Mouse (Mus musculus): ENCODE measurements around the gene Il27. TPM values are rescaled to one million over a fixed set of nuclear protein-coding genes. Genes with fewer than 3 reads are reported as not detected.

Il27 gene
- polyA plus RNA-seq, 1 experiment = not detected

- DNase-seq (ENCODE audit: extremely low spot score in 1 of 2, low spot score in 1 of 2) = no peak
Measured at GRCm38 (mm10) chr7:126607796-126608195, 13.1 kb upstream of the Il27 start.

GRCm38 (mm10) chr7:126607064-126607463 is 12.3 kb upstream of the Il27 start:
- DNase-seq (ENCODE audit: extremely low spot score in 1 of 2, low spot score in 1 of 2) = no peak

- no peak for DNase-seq (ENCODE audit: extremely low spot score in 1 of 2, low spot score in 1 of 2)
Measured at GRCm38 (mm10) chr7:126606611-126607010, 11.9 kb upstream of the Il27 start.

GRCm38 (mm10) chr7:126602650-126603049 is 7.9 kb upstream of the Il27 start:
- no peak for DNase-seq (ENCODE audit: extremely low spot score in 1 of 2, low spot score in 1 of 2)

- no peak for DNase-seq (ENCODE audit: extremely low spot score in 1 of 2, low spot score in 1 of 2)
Measured at GRCm38 (mm10) chr7:126601896-126602295, 7.2 kb upstream of the Il27 start.

- no peak for DNase-seq (ENCODE audit: extremely low spot score in 1 of 2, low spot score in 1 of 2)
Measured at GRCm38 (mm10) chr7:126598919-126599318, 4.2 kb upstream of the Il27 start.

DNA sequence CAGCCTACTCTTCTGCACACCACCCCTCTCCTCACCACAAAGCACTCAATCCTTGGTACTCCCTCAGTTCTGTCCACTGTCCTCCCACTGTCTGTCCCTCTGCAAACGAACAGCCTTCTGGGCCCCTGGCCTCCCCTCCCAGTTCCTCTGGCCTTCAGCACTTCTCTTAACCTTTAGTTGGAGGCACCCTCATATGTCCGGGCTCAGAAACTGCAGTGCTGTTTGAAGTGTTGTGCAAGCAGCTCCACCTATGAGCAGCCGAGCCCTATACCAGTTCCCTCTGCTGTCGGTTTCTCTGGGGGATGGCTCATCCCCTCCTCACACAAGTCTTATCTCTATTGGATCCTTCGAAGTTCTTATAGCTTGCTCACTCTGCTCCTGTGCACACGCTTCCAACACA is 1.7 kb upstream of the Il27 start:
- DNase-seq (ENCODE audit: extremely low spot score in 1 of 2, low spot score in 1 of 2) = no peak

GRCm38 (mm10) chr7:126595890-126596289 is 1.1 kb upstream of the Il27 start:
- DNase-seq (ENCODE audit: extremely low spot score in 1 of 2, low spot score in 1 of 2) = no peak

DNA sequence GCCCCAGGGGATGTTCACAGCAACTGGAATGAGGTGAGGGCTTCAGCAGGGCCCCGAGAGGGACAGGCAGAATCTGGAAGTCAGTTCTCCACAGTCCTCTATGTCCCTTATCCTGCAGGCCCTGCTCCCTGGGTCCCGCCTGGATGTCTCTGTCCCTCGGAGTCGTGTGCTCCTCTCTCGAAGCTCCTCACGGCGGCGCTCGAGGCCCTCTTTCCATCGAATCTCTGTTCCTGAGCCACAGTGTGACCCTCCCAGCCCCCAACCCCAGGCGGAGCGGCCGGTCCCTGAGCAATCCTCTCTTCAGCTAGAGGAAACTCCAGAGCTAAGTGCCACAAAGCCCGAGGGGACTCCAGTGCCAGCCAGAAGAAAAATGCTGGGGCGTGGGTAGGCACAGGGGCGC is 7.0 kb downstream of the Il27 start:
- peak in 1 of 2 experiments; percentile 51 for DNase-seq (ENCODE audit: extremely low spot score in 1 of 2, low spot score in 1 of 2)

- no peak for DNase-seq (ENCODE audit: extremely low spot score in 1 of 2, low spot score in 1 of 2)
Measured at GRCm38 (mm10) chr7:126586839-126587238, 7.9 kb downstream of the Il27 start.

DNA sequence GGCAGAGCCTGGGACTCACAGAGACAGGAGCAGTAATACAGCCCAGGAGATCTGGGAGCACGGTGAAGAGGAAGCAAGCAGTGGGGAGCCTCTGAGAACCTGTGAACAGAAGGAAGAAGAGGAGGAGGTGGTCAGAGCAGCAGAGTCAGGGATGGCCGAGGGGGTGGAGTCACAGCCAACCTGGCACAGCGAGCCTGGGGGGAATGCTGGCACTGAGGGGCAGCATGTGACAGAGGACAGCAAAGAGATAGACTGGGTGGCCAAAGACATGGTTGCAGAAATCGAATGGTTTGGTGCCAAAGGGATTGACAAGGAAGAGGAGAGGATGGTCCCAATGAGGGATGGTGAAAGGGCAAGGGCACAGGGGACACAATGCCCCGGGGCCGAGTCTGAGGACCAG is 9.0 kb downstream of the Il27 start, which contains the start of gene Cln3:
TSS of gene Cln3 (minus strand) at position 101 of the 400 bp plus-strand sequence.
- DNase-seq (ENCODE audit: extremely low spot score in 1 of 2, low spot score in 1 of 2) = no peak

DNA sequence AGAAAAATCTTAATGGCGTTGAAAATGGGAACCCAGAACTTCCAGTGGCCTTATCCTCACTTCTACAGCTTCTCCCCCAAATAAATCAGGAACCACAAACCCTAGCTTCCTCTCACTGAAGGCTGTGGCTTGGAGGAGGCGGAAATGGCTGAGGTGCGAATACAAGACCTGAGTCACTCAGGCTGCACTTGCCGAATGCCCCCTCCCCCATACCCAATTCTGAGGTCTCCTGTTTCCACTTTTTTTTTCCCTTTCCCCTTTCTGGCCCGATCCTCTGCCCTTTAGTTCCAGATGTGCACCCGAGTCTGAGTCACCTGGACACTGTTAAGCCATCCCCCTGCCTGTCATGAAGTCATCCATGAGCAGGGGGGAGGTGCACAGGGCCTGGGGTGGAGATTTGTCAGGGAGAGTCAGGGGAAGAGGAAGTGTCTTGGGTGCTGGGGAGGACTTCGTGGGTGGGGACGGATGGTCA is 10.2 kb downstream of the Il27 start, which contains the start of gene Apobr:
TSS of gene Apobr (plus strand) at position 437 of the 472 bp plus-strand sequence.
- peak in 1 of 2 experiments; percentile 31 for DNase-seq (ENCODE audit: extremely low spot score in 1 of 2, low spot score in 1 of 2)

DNA sequence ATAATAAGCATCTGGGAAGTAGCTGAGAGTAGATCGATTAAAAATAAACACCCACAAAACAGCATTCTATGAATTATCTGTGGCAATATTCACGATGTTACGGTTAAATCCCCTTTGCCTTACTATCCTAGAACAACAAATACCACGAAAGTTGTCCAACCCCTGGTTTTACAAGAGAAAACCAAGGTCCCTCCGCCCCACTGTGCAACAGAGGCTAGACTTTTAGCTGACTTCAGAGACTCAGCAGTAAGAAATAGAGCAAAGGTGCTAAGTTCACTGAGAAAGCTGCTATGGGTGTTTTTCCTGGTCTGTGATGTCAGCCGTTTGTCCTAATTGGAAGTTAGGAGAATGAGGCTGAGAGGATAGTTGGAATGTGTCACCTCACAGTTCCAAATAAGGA is 11.0 kb downstream of the Il27 start:
- DNase-seq (ENCODE audit: extremely low spot score in 1 of 2, low spot score in 1 of 2) = no peak

- DNase-seq (ENCODE audit: extremely low spot score in 1 of 2, low spot score in 1 of 2) = peak; percentile 74 to 89
Measured at GRCm38 (mm10) chr7:126583251-126583709, 11.5 kb downstream of the Il27 start.

- peak in 1 of 2 experiments; percentile 20 for DNase-seq (ENCODE audit: extremely low spot score in 1 of 2, low spot score in 1 of 2)
Measured at GRCm38 (mm10) chr7:126582759-126583158, 12.0 kb downstream of the Il27 start.

- no peak for DNase-seq (ENCODE audit: extremely low spot score in 1 of 2, low spot score in 1 of 2)
Measured at GRCm38 (mm10) chr7:126581661-126582060, 13.1 kb downstream of the Il27 start.

GRCm38 (mm10) chr7:126579172-126579571 is 15.6 kb downstream of the Il27 start:
- peak in 1 of 2 experiments; percentile 58 for DNase-seq (ENCODE audit: extremely low spot score in 1 of 2, low spot score in 1 of 2)

GRCm38 (mm10) chr7:126576946-126577345 is 17.8 kb downstream of the Il27 start:
- DNase-seq (ENCODE audit: extremely low spot score in 1 of 2, low spot score in 1 of 2) = peak in 1 of 2 experiments; percentile 61

- DNase-seq (ENCODE audit: extremely low spot score in 1 of 2, low spot score in 1 of 2) = peak; percentile 83 to 94
Measured at GRCm38 (mm10) chr7:126566094-126566765, 28.5 kb downstream of the Il27 start, which contains the start of gene Eif3c. Gene Eif3c, minus strand, starts transcription at chr7:126566411.

- no peak for DNase-seq (ENCODE audit: extremely low spot score in 1 of 2, low spot score in 1 of 2)
Measured at GRCm38 (mm10) chr7:126565693-126566092, 29.0 kb downstream of the Il27 start.

DNA sequence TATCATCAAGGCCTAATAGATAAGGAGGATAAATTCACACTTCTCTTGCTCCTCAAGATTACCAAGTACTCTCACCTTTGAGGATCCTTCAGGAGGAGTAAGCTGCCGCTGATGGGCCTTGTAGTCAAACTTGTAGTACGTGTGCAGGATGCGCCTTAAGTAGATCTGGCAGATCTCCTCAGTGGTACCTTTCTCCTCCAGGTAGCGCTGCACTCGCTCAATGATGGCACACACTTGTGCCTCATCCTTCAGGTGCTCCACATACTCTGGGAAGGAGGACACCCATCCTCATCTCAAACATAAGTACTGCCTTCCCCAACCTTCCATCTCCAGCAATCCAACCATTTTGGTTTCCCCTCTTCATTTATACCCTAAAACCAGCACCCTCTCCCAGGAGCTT is 38.1 kb downstream of the Il27 start:
- DNase-seq (ENCODE audit: extremely low spot score in 1 of 2, low spot score in 1 of 2) = no peak

- no peak for DNase-seq (ENCODE audit: extremely low spot score in 1 of 2, low spot score in 1 of 2)
Measured at GRCm38 (mm10) chr7:126554796-126555195, 39.9 kb downstream of the Il27 start.
